Mouse (Mus musculus) midbrain, embryonic 10.5 days (tissue): Measurements from ENCODE around the gene Mdga1. TPM values are rescaled to one million over a fixed set of nuclear protein-coding genes. Genes with fewer than 3 reads are reported as not detected.

Experiments used
- DNase-seq: peaks from one replicate; pipeline ENCODE4 v3.0.0-alpha.2; 2017; ENCODE audit warnings: low spot score
- H3K27ac ChIP-seq: fragments of 300-500 bp; sonication (generic); replicated peaks from 2 replicates; pipeline ENCODE4 v1.5.1; 2016; ENCODE audit warnings: mild to moderate bottlenecking
- H3K27me3 ChIP-seq: fragments of 300-500 bp; sonication (generic); 2 replicates; pipeline ENCODE4 v1.6.1; 2016; ENCODE audit warnings: low read depth, mild to moderate bottlenecking; ENCODE audit not compliant: poor library complexity, severe bottlenecking
- H3K36me3 ChIP-seq: fragments of 300-500 bp; sonication (generic); 2 replicates; pipeline ENCODE4 v1.6.1; 2016; ENCODE audit warnings: mild to moderate bottlenecking, moderate library complexity
- H3K4me1 ChIP-seq: fragments of 300-500 bp; sonication (generic); 2 replicates; pipeline ENCODE4 v1.6.1; 2016
- H3K4me3 ChIP-seq: fragments of 300-500 bp; sonication (generic); 2 replicates; pipeline ENCODE4 v1.5.1; 2016; ENCODE audit warnings: mild to moderate bottlenecking, moderate library complexity
- H3K9me3 ChIP-seq: fragments of 300-500 bp; sonication (generic); replicated peaks from 2 replicates; pipeline ENCODE4 v1.6.1; 2016; ENCODE audit warnings: mild to moderate bottlenecking
- WGBS: fragments of 180-500 bp; shearing (Covaris S2); methylation state at CpG from one replicate; pipeline ENCODE4 v1.1.7; 2016; 5-methylcytosine and 5-hydroxymethylcytosine counted together
- polyA plus RNA-seq: library from polyadenylated mRNA; unstranded; fragments of >200 nt; fragmentation: Nextera tagmentation; extraction: Ambion mirVana; gene quantifications from 2 replicates; pipeline ENCODE4 v1.2.1, GENCODE M21; 2016

Mdga1 gene
- polyA plus RNA-seq, 1 experiment from 2014 or later: 4.3 TPM

- Histone ChIP-seq H3K4me1 (peaks cover 4% of the 10 kb centered on the region), H3K27ac (no peak overlapping the region), H3K4me3 (no peak overlapping the region), H3K27me3 (no peaks in the 10 kb centered on the region), H3K36me3 (peaks cover 10% of the 10 kb centered on the region; the same call in 1 of the 2 replicates), H3K9me3 (peaks cover 9% of the 10 kb centered on the region)
- WGBS: 62% methylated on average over 7 of the region's 7 CpGs
- DNase-seq: no peak
Measured at GRCm38 (mm10) chr17:29864440-29864839, 105.4 kb downstream of the Mdga1 start.

- no peak overlapping the region for H3K27ac ChIP-seq
- H3K36me3 ChIP-seq: no peaks in the 10 kb centered on the region
- H3K9me3 ChIP-seq: no peaks in the 10 kb centered on the region
- 91% methylated on average over 13 of the region's 13 CpGs for WGBS
- no peak for DNase-seq
- no peak overlapping the region for H3K4me3 ChIP-seq
- 0 out of 2 replicates have a peak, but pooled peaks cover 7% of the 10 kb centered on the region for H3K27me3 ChIP-seq
- H3K4me1 ChIP-seq: peaks cover 14% of the 10 kb centered on the region
Measured at GRCm38 (mm10) chr17:29859788-29860283, 110.1 kb downstream of the Mdga1 start.

- H3K36me3 ChIP-seq: no peaks in the 10 kb centered on the region
- 95% methylated on average over 3 of the region's 3 CpGs for WGBS
Measured at GRCm38 (mm10) chr17:29858764-29859163, 111.1 kb downstream of the Mdga1 start.

GRCm38 (mm10) chr17:29855702-29856580 lies 113.9 kb downstream of the Mdga1 start:
- no peak for DNase-seq
- Histone ChIP-seq H3K36me3 (no peaks in the 10 kb centered on the region; the same call in 1 of the 2 replicates), H3K4me3 (no peak overlapping the region), H3K9me3 (no peaks in the 10 kb centered on the region), H3K27me3 (peaks cover 28% of the 10 kb centered on the region), H3K4me1 (peaks cover 21% of the 10 kb centered on the region), H3K27ac (no peak overlapping the region)
- whole genome bisulfite sequencing: 77% methylated on average over 18 of the region's 18 CpGs

More at GRCm38 (mm10) chr17:29858764-29859163, 111.1 kb downstream of the Mdga1 start:
- Histone ChIP-seq H3K4me3 (no peak overlapping the region), H3K9me3 (no peaks in the 10 kb centered on the region), H3K4me1 (peaks cover 14% of the 10 kb centered on the region), H3K27ac (no peak overlapping the region), H3K27me3 (0 out of 2 replicates have a peak, but pooled peaks cover 7% of the 10 kb centered on the region)
- no peak for DNase-seq

DNA sequence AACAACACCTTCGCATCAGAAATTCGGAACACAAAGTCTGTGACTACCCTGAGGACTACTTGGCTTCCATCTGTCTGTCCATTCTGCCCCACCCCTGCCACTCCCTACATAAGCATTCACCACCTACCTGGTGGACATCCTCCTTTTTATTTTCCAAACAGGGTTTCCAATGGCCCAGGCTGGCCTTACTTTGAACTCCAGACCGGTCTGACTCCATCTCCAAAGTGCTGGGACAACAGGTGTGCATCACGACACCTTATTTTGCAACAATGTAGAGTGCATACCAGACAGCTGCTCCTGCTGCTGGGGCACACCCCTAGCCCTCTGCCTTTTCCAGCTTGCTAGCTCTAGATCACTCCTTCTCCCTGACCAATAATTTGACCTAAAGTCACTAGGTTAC lies 115.1 kb downstream of the Mdga1 start:
- 92% methylated on average over 4 of the region's 4 CpGs for WGBS
- Histone ChIP-seq H3K27ac (no peak overlapping the region), H3K4me3 (no peak overlapping the region), H3K36me3 (no peaks in the 10 kb centered on the region; the same call in 1 of the 2 replicates), H3K9me3 (no peaks in the 10 kb centered on the region), H3K4me1 (peaks cover 21% of the 10 kb centered on the region), H3K27me3 (peaks cover 36% of the 10 kb centered on the region)
- no peak for DNase-seq

- Histone ChIP-seq H3K4me3 (no peak overlapping the region), H3K36me3 (no peaks in the 10 kb centered on the region; the same call in 1 of the 2 replicates), H3K9me3 (no peaks in the 10 kb centered on the region), H3K27me3 (peaks cover 41% of the 10 kb centered on the region), H3K27ac (no peak overlapping the region), H3K4me1 (peaks cover 21% of the 10 kb centered on the region)
- WGBS: 66% methylated on average over 6 of the region's 6 CpGs
- DNase-seq: no peak
Measured at GRCm38 (mm10) chr17:29854388-29854787, 115.5 kb downstream of the Mdga1 start.

DNA sequence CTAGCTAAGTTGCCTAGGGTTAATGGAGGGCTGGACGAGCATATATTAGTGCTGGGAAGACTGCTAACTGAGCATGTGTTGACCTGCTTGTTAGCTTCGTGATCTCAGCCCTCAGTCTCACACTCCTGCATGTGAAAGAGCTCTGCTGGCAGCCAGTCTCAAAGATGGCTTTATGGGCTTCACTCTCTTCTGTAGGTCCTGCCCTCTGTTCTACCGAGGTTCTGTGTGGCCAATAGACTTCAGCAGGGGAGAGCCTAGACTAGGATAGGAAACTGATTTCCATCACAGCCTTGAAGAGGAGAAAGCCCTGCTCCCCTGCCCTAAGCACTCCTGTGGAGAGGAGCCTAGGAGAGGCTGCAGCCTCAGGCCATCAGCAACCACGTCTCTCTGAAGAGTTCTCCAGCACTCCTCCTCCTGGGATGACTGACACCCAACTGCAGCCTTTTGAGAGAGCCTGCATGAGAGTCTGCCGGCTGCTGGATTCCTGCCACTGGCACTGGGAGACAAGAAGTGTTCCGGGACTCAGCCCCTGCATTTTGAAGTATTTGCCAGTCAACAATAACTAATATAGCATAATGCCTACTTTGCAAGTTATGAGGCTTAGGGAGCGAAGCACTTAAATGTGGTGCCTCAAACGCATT lies 116.9 kb downstream of the Mdga1 start:
- Histone ChIP-seq H3K27me3 (peaks cover 46% of the 10 kb centered on the region), H3K36me3 (no peaks in the 10 kb centered on the region; the same call in 1 of the 2 replicates), H3K4me3 (no peak overlapping the region), H3K9me3 (no peaks in the 10 kb centered on the region), H3K27ac (no peak overlapping the region), H3K4me1 (peaks cover 25% of the 10 kb centered on the region)
- DNase-seq: no peak
- 60% methylated on average over 8 of the region's 8 CpGs for WGBS

DNA sequence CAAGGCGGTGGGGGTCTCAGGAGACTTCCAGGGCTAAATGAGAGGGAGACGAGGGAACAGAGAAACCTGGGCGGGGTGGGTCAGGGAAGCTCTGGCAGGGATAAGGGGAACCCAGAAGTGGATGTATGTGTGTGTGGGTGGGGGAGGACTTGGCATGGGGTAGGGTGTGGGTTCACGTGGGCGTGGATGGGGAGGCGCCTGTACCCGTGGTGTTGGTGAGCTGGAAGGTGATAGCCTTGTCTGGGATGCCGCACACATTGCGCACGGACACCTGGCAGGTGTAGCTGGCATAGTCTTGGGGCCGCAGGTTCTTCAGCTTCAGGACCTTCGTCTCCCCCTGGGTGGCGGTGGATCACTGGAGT lies 120.5 kb downstream of the Mdga1 start:
- peaks cover 8% of the 10 kb centered on the region; the same call in 1 of the 2 replicates for H3K36me3 ChIP-seq
- no peaks in the 10 kb centered on the region for H3K9me3 ChIP-seq
- WGBS: 80% methylated on average over 13 of the region's 13 CpGs
- DNase-seq: no peak
- H3K27ac ChIP-seq: no peak overlapping the region
- no peak overlapping the region for H3K4me3 ChIP-seq
- peaks cover 39% of the 10 kb centered on the region for H3K27me3 ChIP-seq
- H3K4me1 ChIP-seq: peaks cover 23% of the 10 kb centered on the region

DNA sequence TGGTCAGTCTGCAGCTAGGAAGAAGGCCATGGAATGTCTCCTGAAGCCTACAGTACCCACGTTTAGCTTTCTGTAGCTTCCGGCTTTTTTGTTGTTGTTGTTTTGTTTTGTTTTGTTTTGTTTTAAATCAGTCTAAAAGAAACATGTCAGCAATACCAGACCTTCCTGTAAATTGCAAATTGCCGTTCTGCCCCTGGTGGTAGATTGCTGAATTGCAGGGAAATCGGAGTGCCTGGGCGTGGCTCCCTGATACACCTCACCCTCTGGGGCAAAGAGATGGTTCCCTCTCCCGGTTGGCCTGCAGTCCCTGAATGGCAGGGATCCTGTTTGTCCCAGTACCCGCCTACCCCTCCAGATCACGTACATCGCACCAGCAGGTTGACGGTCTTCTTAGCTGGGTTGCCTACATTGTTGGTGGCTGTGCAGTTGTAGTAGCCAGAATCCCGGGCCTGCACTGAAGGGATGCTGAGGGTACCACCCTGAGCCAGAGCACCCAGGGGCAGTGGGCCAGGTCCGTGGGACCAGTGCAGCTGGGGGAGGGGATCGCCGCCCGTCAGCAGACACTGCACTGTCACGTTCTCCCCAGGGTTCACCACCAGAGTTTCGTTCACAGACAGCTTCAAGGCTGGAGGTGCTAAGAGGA lies 121.0 kb downstream of the Mdga1 start:
- peaks cover 8% of the 10 kb centered on the region; the same call in 1 of the 2 replicates for H3K36me3 ChIP-seq
- no peaks in the 10 kb centered on the region for H3K9me3 ChIP-seq
- H3K4me3 ChIP-seq: no peak overlapping the region
- H3K27me3 ChIP-seq: peaks cover 39% of the 10 kb centered on the region
- peak; percentile 65 for DNase-seq
- H3K27ac ChIP-seq: no peak overlapping the region
- WGBS: 30% methylated on average over 17 of the region's 17 CpGs
- peaks cover 23% of the 10 kb centered on the region for H3K4me1 ChIP-seq

GRCm38 (mm10) chr17:29847291-29847690 lies 122.6 kb downstream of the Mdga1 start:
- no peak overlapping the region for H3K4me3 ChIP-seq
- 47% methylated on average over 8 of the region's 8 CpGs for WGBS
- DNase-seq: no peak

GRCm38 (mm10) chr17:29846284-29846683 lies 123.6 kb downstream of the Mdga1 start:
- Histone ChIP-seq H3K27me3 (peaks cover 43% of the 10 kb centered on the region), H3K4me3 (no peak overlapping the region), H3K4me1 (peaks cover 28% of the 10 kb centered on the region), H3K9me3 (no peaks in the 10 kb centered on the region), H3K36me3 (peaks cover 8% of the 10 kb centered on the region; the same call in 1 of the 2 replicates), H3K27ac (no peak overlapping the region)
- 76% methylated on average over 15 of the region's 15 CpGs for WGBS
- DNase-seq: no peak

More at GRCm38 (mm10) chr17:29847291-29847690, 122.6 kb downstream of the Mdga1 start:
- peaks cover 8% of the 10 kb centered on the region; the same call in 1 of the 2 replicates for H3K36me3 ChIP-seq
- H3K9me3 ChIP-seq: no peaks in the 10 kb centered on the region
- H3K27ac ChIP-seq: no peak overlapping the region
- peaks cover 20% of the 10 kb centered on the region for H3K4me1 ChIP-seq
- H3K27me3 ChIP-seq: peaks cover 41% of the 10 kb centered on the region

- Histone ChIP-seq H3K4me3 (no peak overlapping the region), H3K9me3 (no peaks in the 10 kb centered on the region), H3K27ac (no peak overlapping the region), H3K4me1 (peaks cover 31% of the 10 kb centered on the region), H3K36me3 (peaks cover 12% of the 10 kb centered on the region; the same call in 1 of the 2 replicates), H3K27me3 (peaks cover 45% of the 10 kb centered on the region)
- WGBS: 87% methylated on average over 6 of the region's 6 CpGs
- DNase-seq: no peak
Measured at GRCm38 (mm10) chr17:29844949-29845348, 124.9 kb downstream of the Mdga1 start.
